Mouse (Mus musculus) thymus, postnatal 0 days (tissue): ENCODE data around the gene Tfcp2l1. TPM values are rescaled to one million over a fixed set of nuclear protein-coding genes. Genes with fewer than 3 reads are reported as not detected.

Experiments used
- DNase-seq: peaks from one replicate; pipeline ENCODE4 v3.0.0-alpha.2; 2015; ENCODE audit warnings: low spot score
- polyA plus RNA-seq: library from polyadenylated mRNA; unstranded; fragments of >200 nt; fragmentation: Nextera tagmentation; extraction: Ambion mirVana; gene quantifications from 2 replicates; pipeline ENCODE4 v1.2.1, GENCODE M21; 2015

Tfcp2l1 gene
- polyA plus RNA-seq, 1 experiment from 2014 or later: 0.27 TPM

DNA sequence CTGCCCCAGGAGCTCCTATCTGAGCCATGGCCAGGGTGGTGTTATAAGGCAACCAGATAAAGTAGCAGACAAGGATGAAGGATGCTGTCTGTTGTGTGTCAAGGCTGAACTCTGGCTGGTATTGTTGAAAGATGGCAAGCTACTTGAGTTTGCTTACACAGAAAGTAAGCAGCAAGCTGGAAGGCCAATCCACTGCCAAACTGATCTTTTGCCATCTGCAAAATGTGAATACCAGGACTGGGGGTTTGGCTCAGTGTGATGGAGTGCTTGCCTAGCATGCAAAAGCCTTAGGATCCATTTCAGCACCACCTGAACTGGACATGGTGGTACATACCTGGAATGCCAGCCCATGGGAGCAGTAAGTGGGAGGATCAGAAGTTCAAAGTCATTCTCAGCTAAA is 101.1 kb downstream of the Tfcp2l1 start:
- no peak for DNase-seq

Other genes with a start within 250 kb of the Tfcp2l1 start
- 21.0 and 31.0 TPM in 2 replicates for gene Clasp1, start 238.9 kb upstream of the Tfcp2l1 start, polyA plus RNA-seq